In genomic region chr8:103406921-103407320, GRCm38 (mm10) we compare ENCODE assay signal across 20 mouse cellular contexts.
DNase-seq lines count a peak whose midpoint lies in the region; ATAC-seq lines count a peak whose summit lies in the region.
"Had no signal": no experiment of that assay in that cellular context is flagged by ENCODE, and none has a peak within 500 bp of the region (broad histone marks: within the 10 kb centered on the region; RNA-seq: fewer than 3 reads in every experiment).

No protein-coding gene starts in this region.

- no peak overlapping the region for H3K4me2 ChIP-seq in kidney, embryonic 15.5 days
- H3K4me2 ChIP-seq in midbrain, embryonic 11.5 days: no peak overlapping the region
- H3K4me2 ChIP-seq in midbrain, embryonic 14.5 days (ENCODE audit: low read length): no peak overlapping the region
- H3K4me2 ChIP-seq: forebrain, embryonic 13.5 days; hindbrain, embryonic 14.5 days had no signal

- peaks cover 31% of the 10 kb centered on the region for H3K4me1 ChIP-seq in kidney, embryonic 15.5 days
- H3K4me1 ChIP-seq in midbrain, embryonic 11.5 days (ENCODE audit: control insufficient read depth, insufficient read depth, low read length): no peaks in the 10 kb centered on the region
- no peaks in the 10 kb centered on the region for H3K4me1 ChIP-seq in midbrain, embryonic 14.5 days (ENCODE audit: control insufficient read depth, insufficient read depth, low read length)
- H3K4me1 ChIP-seq: forebrain, embryonic 10.5 days; forebrain, embryonic 13.5 days had no signal

- no peak for ATAC-seq in kidney, embryonic 15.5 days (replicated peaks; ENCODE audit: low FRiP score)
- no peak for ATAC-seq in midbrain, embryonic 11.5 days (ENCODE audit: low FRiP score)
- ATAC-seq in midbrain, embryonic 14.5 days (ENCODE audit: low FRiP score, low TSS enrichment): no peak
- ATAC-seq: CD4-positive, CD25-positive, alpha-beta regulatory T cell, adult 4 months; forebrain, embryonic 13.5 days; forebrain, embryonic 16.5 days; hindbrain, postnatal 0 days; inflammation-experienced regulatory T-cells, adult 6 months; intestine, embryonic 16.5 days had no signal

- H3K9me3 ChIP-seq in kidney, embryonic 15.5 days (replicated peaks): no peaks in the 10 kb centered on the region
- H3K9me3 ChIP-seq in midbrain, embryonic 11.5 days (ENCODE audit: control insufficient read depth, low read length): no peaks in the 10 kb centered on the region
- no peaks in the 10 kb centered on the region for H3K9me3 ChIP-seq in midbrain, embryonic 14.5 days (ENCODE audit: control insufficient read depth, low read length)
- H3K9me3 ChIP-seq: forebrain, embryonic 10.5 days; forebrain, embryonic 13.5 days had no signal

- peak; percentile 44 for DNase-seq in heart, adult 11 months
- no peak for DNase-seq in heart, postnatal 4 days
- no peak for DNase-seq in kidney, postnatal 10 days
- DNase-seq in midbrain, embryonic 11.5 days (ENCODE audit: low spot score, missing footprints): peak; percentile 72
- no peak for DNase-seq in midbrain, embryonic 14.5 days
- DNase-seq: cerebellum, adult 18-20 months; cerebellum, adult 9-10 months; cerebellum, postnatal 14 days; gastrocnemius, postnatal 10 days; gastrocnemius, postnatal 36 days; heart, postnatal 36 days had no signal

- H3K27ac ChIP-seq in kidney, embryonic 15.5 days: peak overlapping the region; percentile 34; the same call in 1 of the 2 replicates
- H3K27ac ChIP-seq in midbrain, embryonic 11.5 days (ENCODE audit: low read depth, low read length): no peak overlapping the region
- no peak overlapping the region for H3K27ac ChIP-seq in midbrain, embryonic 14.5 days (replicated peaks; ENCODE audit: low read depth, low read length)
- H3K27ac ChIP-seq: forebrain, embryonic 13.5 days; hindbrain, embryonic 14.5 days; hindbrain, postnatal 0 days had no signal

- H3K27me3 ChIP-seq in kidney, embryonic 15.5 days: no peaks in the 10 kb centered on the region
- no peaks in the 10 kb centered on the region for H3K27me3 ChIP-seq in midbrain, embryonic 11.5 days (ENCODE audit: control insufficient read depth, insufficient read depth, low read length)
- H3K27me3 ChIP-seq in midbrain, embryonic 14.5 days (ENCODE audit: control insufficient read depth, insufficient read depth, low read length): no peaks in the 10 kb centered on the region
- H3K27me3 ChIP-seq: forebrain, embryonic 13.5 days had no signal

- no peak overlapping the region for H3K9ac ChIP-seq in kidney, embryonic 15.5 days
- no peak overlapping the region for H3K9ac ChIP-seq in midbrain, embryonic 11.5 days (ENCODE audit: low read length)
- no peak overlapping the region for H3K9ac ChIP-seq in midbrain, embryonic 14.5 days (replicated peaks; ENCODE audit: low read length)
- H3K9ac ChIP-seq: forebrain, embryonic 13.5 days; hindbrain, embryonic 14.5 days had no signal

- H3K36me3 ChIP-seq in kidney, embryonic 15.5 days: no peaks in the 10 kb centered on the region
- no peaks in the 10 kb centered on the region for H3K36me3 ChIP-seq in midbrain, embryonic 11.5 days (ENCODE audit: control insufficient read depth, insufficient read depth, low read length)
- no peaks in the 10 kb centered on the region for H3K36me3 ChIP-seq in midbrain, embryonic 14.5 days (ENCODE audit: control insufficient read depth, insufficient read depth, low read length)
- H3K36me3 ChIP-seq: forebrain, embryonic 10.5 days had no signal

- H3K4me3 ChIP-seq in kidney, embryonic 15.5 days (replicated peaks): no peak overlapping the region
- no peak overlapping the region for H3K4me3 ChIP-seq in midbrain, embryonic 11.5 days (ENCODE audit: low read depth, low read length)
- H3K4me3 ChIP-seq in midbrain, embryonic 14.5 days (replicated peaks; ENCODE audit: low read depth, low read length): no peak overlapping the region
- H3K4me3 ChIP-seq: forebrain, embryonic 10.5 days; forebrain, embryonic 13.5 days had no signal

- 61% methylated on average over 2 of the region's 2 CpGs for WGBS in kidney, embryonic 15.5 days
- WGBS in midbrain, embryonic 11.5 days: 86% methylated on average over 2 of the region's 2 CpGs
- WGBS in midbrain, embryonic 14.5 days: 82% methylated on average over 2 of the region's 2 CpGs

Comparison
In these comparisons a context has a peak if more than half of its experiments do, and no peak if none do; other contexts are left out.
1. DNase-seq: peak in heart, adult 11 months (single experiment) and midbrain, embryonic 11.5 days (single experiment); none in heart, postnatal 4 days (single experiment), kidney, postnatal 10 days (single experiment) and midbrain, embryonic 14.5 days (single experiment).